In genomic region chr17:21679273-21680018, GRCm38 (mm10) we compare ENCODE assay signal across 8 mouse cellular contexts. TPM values are rescaled to one million over a fixed set of nuclear protein-coding genes. Genes with fewer than 3 reads are reported as not detected.
DNase-seq lines count a peak whose midpoint lies in the region; ATAC-seq lines count a peak whose summit lies in the region.

No protein-coding gene starts in this region.

- peak overlapping the region; percentile 80 for H3K27ac ChIP-seq in hindbrain, embryonic 15.5 days (replicated peaks)

- peak overlapping the region; percentile 50 for H3K9ac ChIP-seq in hindbrain, embryonic 15.5 days

- no peaks in the 10 kb centered on the region for H3K9me3 ChIP-seq in hindbrain, embryonic 15.5 days

- peak; percentile 96 for DNase-seq in T-cell, adult 2 months (ENCODE audit: low spot score)
- DNase-seq in cerebellum, postnatal 36 days, result peak; percentile 55 to 72
- peak; percentile 75 to 87 for DNase-seq in frontal cortex, postnatal 36 days (ENCODE audit: low spot score in 2 of 2)
- peak; percentile 79 for DNase-seq in left cerebral cortex, adult 11 months (ENCODE audit: low spot score)
- peak; percentile 89 to 90 for DNase-seq in lung, postnatal 4 days
- DNase-seq in retina, postnatal 7 days (ENCODE audit: low read depth, low spot score), result peak; percentile 70
- peak; percentile 51 for DNase-seq in urinary bladder, adult 2 months (ENCODE audit: low spot score)

- 4% methylated on average over 9 of the region's 9 CpGs for WGBS in hindbrain, embryonic 15.5 days

- peaks cover 8% of the 10 kb centered on the region for H3K4me1 ChIP-seq in hindbrain, embryonic 15.5 days (replicated peaks)

- H3K4me3 ChIP-seq in hindbrain, embryonic 15.5 days, result peak overlapping the region; percentile 51

- peaks cover 1% of the 10 kb centered on the region for H3K36me3 ChIP-seq in hindbrain, embryonic 15.5 days

- H3K27me3 ChIP-seq in hindbrain, embryonic 15.5 days, result no peaks in the 10 kb centered on the region

- H3K4me2 ChIP-seq in hindbrain, embryonic 15.5 days, result peak overlapping the region; percentile 78

- peak; percentile 99 for ATAC-seq in hindbrain, embryonic 15.5 days (ENCODE audit: low FRiP score, low read depth)

RNA-seq across cellular contexts. Expression of gene Gm10226, which starts 12.2 kb away (rescaled TPM):
- 14.3 and 17.4 TPM in 2 replicates for polyA plus RNA-seq in hindbrain, embryonic 15.5 days (2015; fragmentation: Nextera tagmentation; extraction: Ambion mirVana)
- 3.2 and 3.5 TPM in 2 replicates for polyA plus RNA-seq in urinary bladder, adult 2 months (2012; rRNA removed)

RNA-seq across cellular contexts. Expression of gene Zfp760, which starts 28.1 kb away (rescaled TPM):
- 11.0 and 12.2 TPM in 2 replicates for polyA plus RNA-seq in hindbrain, embryonic 15.5 days (2015; fragmentation: Nextera tagmentation; extraction: Ambion mirVana)
- polyA plus RNA-seq in urinary bladder, adult 2 months (2012; rRNA removed), result 6.8 and 8.3 TPM in 2 replicates

RNA-seq across cellular contexts. Expression of gene Zfp983, which starts 29.0 kb away (rescaled TPM):
- polyA plus RNA-seq in hindbrain, embryonic 15.5 days (2015; fragmentation: Nextera tagmentation; extraction: Ambion mirVana), result 11.8 and 12.3 TPM in 2 replicates
- 3.2 and 5.2 TPM in 2 replicates for polyA plus RNA-seq in urinary bladder, adult 2 months (2012; rRNA removed)

RNA-seq across cellular contexts. Expression of gene Zfp229, which starts 51.1 kb away (rescaled TPM):
- polyA plus RNA-seq in hindbrain, embryonic 15.5 days (2015; fragmentation: Nextera tagmentation; extraction: Ambion mirVana), result 9.8 and 10.0 TPM in 2 replicates
- 4.4 and 4.6 TPM in 2 replicates for polyA plus RNA-seq in urinary bladder, adult 2 months (2012; rRNA removed)

Comparison
In these comparisons a context has a peak if more than half of its experiments do, and no peak if none do; other contexts are left out.
1. Peak in every context shown above with its lines: DNase-seq, ATAC-seq, H3K4me3 ChIP-seq and H3K27ac ChIP-seq.